12 mouse cellular contexts compared by ENCODE assay signal in the genomic region with DNA sequence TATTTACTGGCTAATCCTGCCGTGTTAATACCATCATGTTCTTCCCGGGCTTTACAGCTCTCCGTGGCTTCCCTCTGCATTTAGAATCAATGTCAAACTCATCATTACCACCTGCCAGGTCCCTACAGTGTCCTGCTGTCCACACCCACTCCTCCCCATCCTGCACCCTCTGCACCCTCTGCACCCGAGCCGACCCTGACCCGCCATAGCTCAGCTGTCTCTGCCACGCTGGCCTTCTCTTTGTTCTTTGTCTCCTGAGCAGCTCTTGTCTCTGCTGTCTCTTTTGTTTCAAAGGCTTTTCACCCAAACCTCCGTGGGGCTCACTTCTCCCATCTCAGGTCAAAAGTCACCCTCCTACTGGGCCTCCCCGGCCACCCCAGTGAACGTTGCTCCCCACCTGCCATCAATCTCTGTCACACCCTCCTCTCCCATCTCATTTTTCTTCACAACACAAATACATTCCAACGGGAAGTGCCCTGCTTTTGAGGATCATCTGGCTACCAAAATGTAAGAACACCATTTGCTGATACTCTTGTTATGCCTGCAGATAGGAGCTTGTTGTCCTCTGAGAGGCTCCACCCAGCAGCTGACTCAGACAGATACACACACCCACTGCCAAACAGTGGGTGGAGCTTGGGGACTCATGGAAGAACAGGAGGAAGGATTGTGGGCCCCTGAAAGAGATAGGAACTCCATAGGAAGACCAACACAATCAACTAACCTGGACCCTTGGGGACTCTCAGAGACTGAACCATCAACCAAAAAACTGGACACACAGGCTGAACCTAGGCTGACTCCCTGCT.
DNase-seq lines count a peak whose midpoint lies in the region; ATAC-seq lines count a peak whose summit lies in the region.
"Had no signal": no experiment of that assay in that cellular context is flagged by ENCODE, and none has a peak within 500 bp of the region (broad histone marks: within the 10 kb centered on the region; RNA-seq: fewer than 3 reads in every experiment).

No protein-coding gene starts in this region.

- no peak overlapping the region for H3K4me3 ChIP-seq in forebrain, embryonic 13.5 days
- no peak overlapping the region for H3K4me3 ChIP-seq in limb, embryonic 10.5 days
- H3K4me3 ChIP-seq in neural tube, embryonic 12.5 days: no peak overlapping the region

- no peak for ATAC-seq in forebrain, embryonic 13.5 days
- ATAC-seq in neural tube, embryonic 12.5 days (ENCODE audit: low FRiP score, low read depth): peak; percentile 21; the same call in 1 of the 2 replicates

- no peaks in the 10 kb centered on the region for H3K9me3 ChIP-seq in forebrain, embryonic 13.5 days (replicated peaks)
- no peaks in the 10 kb centered on the region for H3K9me3 ChIP-seq in limb, embryonic 10.5 days (replicated peaks)
- H3K9me3 ChIP-seq in neural tube, embryonic 12.5 days: no peaks in the 10 kb centered on the region
- H3K9me3 ChIP-seq: G1E had no signal

- peak; percentile 34 for DNase-seq in lung, postnatal 10 days
- no peak for DNase-seq in lung, postnatal 4 days
- DNase-seq in limb, embryonic 10.5 days (ENCODE audit: low spot score): no peak
- no peak for DNase-seq in urinary bladder, postnatal 25 days (ENCODE audit: low spot score)
- no peak for DNase-seq in thymus, postnatal 10 days (ENCODE audit: low spot score in 2 of 2)
- no peak for DNase-seq in cerebellum, adult 18-20 months
- DNase-seq: adrenal gland, adult 2 months; cerebellum, adult 9-10 months; gastrocnemius, postnatal 10 days had no signal

- H3K4me2 ChIP-seq in forebrain, embryonic 13.5 days: no peak overlapping the region
- peak overlapping the region; percentile 41 for H3K4me2 ChIP-seq in neural tube, embryonic 12.5 days (replicated peaks)

- H3K9ac ChIP-seq in forebrain, embryonic 13.5 days: 0 out of 2 replicates have a peak overlapping the region, but pooled peaks have one; percentile 9
- 0 out of 2 replicates have a peak overlapping the region, but pooled peaks have one; percentile 38 for H3K9ac ChIP-seq in neural tube, embryonic 12.5 days

- peak overlapping the region; percentile 48; the same call in 1 of the 2 replicates for H3K27ac ChIP-seq in forebrain, embryonic 13.5 days
- peak overlapping the region; percentile 46; the same call in 1 of the 2 replicates for H3K27ac ChIP-seq in limb, embryonic 10.5 days
- peak overlapping the region; percentile 59; the same call in 1 of the 2 replicates for H3K27ac ChIP-seq in neural tube, embryonic 12.5 days

- peaks cover 52% of the 10 kb centered on the region for H3K4me1 ChIP-seq in forebrain, embryonic 13.5 days
- H3K4me1 ChIP-seq in limb, embryonic 10.5 days: peaks cover 60% of the 10 kb centered on the region
- peaks cover 51% of the 10 kb centered on the region for H3K4me1 ChIP-seq in neural tube, embryonic 12.5 days

- WGBS in forebrain, embryonic 13.5 days: 17% methylated on average over 11 of the region's 11 CpGs
- WGBS in limb, embryonic 10.5 days: 37% methylated on average over 11 of the region's 11 CpGs
- 6% methylated on average over 11 of the region's 11 CpGs for WGBS in neural tube, embryonic 12.5 days

- H3K27me3 ChIP-seq in forebrain, embryonic 13.5 days: no peaks in the 10 kb centered on the region
- no peaks in the 10 kb centered on the region for H3K27me3 ChIP-seq in limb, embryonic 10.5 days (ENCODE audit: low read depth, poor library complexity, severe bottlenecking)
- no peaks in the 10 kb centered on the region for H3K27me3 ChIP-seq in neural tube, embryonic 12.5 days (replicated peaks)

- H3K36me3 ChIP-seq in forebrain, embryonic 13.5 days (ENCODE audit: poor library complexity, severe bottlenecking): no peaks in the 10 kb centered on the region
- H3K36me3 ChIP-seq in limb, embryonic 10.5 days: peaks cover 28% of the 10 kb centered on the region
- no peaks in the 10 kb centered on the region for H3K36me3 ChIP-seq in neural tube, embryonic 12.5 days
- H3K36me3 ChIP-seq: G1E had no signal
